Mouse (Mus musculus) liver, adult 2 months (tissue): Measurements from ENCODE around the gene Gm9732.
"Not testable (repeated sequence)": the region's sequence is repeated elsewhere in the genome, so short reads cannot be mapped to it uniquely, and the experiment has no call there.

Experiments
- CTCF ChIP-seq: fragments of 200-500 bp; IDR thresholded peaks from 2 replicates; pipeline ENCODE4 v1.5.1; 2011; ENCODE audit warnings: low read depth, low read length, control low read depth
- POLR2A ChIP-seq: fragments of 200-500 bp; IDR thresholded peaks from 2 replicates; pipeline ENCODE4 v1.6.1; 2011; ENCODE audit warnings: low read length, control low read depth; ENCODE audit not compliant: insufficient read depth; ENCODE audit errors: extremely low read depth

DNA sequence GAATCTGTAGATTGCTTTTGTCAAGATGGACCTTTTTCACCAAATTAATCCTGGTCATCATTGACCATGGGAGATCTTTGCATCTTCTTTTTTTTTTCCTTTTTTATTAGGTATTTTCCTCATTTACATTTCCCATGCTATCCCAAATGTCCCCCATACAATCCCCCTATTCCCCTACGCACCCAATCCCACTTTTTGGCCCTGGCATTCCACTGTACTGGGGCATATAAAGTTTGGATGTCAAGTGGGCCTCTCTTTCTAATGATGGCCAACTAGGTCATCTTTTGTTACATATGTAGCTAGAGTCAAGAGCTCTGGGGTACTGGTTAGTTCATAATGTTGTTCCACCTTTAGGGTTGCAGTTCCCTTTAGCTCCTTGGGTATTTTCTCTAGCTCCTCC is 62.8 kb downstream of the Gm9732 start:
- not testable (repeated sequence) for TF ChIP-seq CTCF, POLR2A
